In genomic region chr11:70520178-70520769, GRCm38 (mm10) we compare ENCODE assay signal across 9 mouse cellular contexts. TPM values are rescaled to one million over a fixed set of nuclear protein-coding genes. Genes with fewer than 3 reads are reported as not detected.
DNase-seq lines count a peak whose midpoint lies in the region; ATAC-seq and TF ChIP-seq lines count a peak whose summit lies in the region.
"Had no signal": no experiment of that assay in that cellular context is flagged by ENCODE, and none has a peak within 500 bp of the region (broad histone marks: within the 10 kb centered on the region; RNA-seq: fewer than 3 reads in every experiment).

No protein-coding gene starts in this region.

- peak overlapping the region; percentile 74 for H3K9ac ChIP-seq in kidney, embryonic 16.5 days (replicated peaks; ENCODE audit: low read length)

- no peaks in the 10 kb centered on the region for H3K9me3 ChIP-seq in kidney, embryonic 16.5 days (ENCODE audit: low read length)
- H3K9me3 ChIP-seq: G1E had no signal

- peak overlapping the region; percentile 56 for H3K4me2 ChIP-seq in kidney, embryonic 16.5 days (replicated peaks; ENCODE audit: low read depth, low read length)

- TF ChIP-seq CTCF in left cerebral cortex, adult 2 months (IDR thresholded peaks at IDR 0.05): no peak; the same call in 1 of the 2 replicates

- peak in 1 of 2 experiments; percentile 17 for DNase-seq in left cerebral cortex, adult 2 months (ENCODE audit: extremely low spot score in 1 of 2, low spot score in 2 of 2)
- DNase-seq in left cerebral cortex, adult 9 months (ENCODE audit: low spot score in 2 of 2): no peak
- peak; percentile 67 for DNase-seq in embryo, embryonic 10 days (ENCODE audit: low spot score)
- peak; percentile 33 for DNase-seq in heart, adult 8-10 months (ENCODE audit: low spot score)
- DNase-seq in lung, postnatal 4 days: peak; percentile 42 to 64
- no peak for DNase-seq in frontal cortex, postnatal 14 days (ENCODE audit: low spot score in 2 of 2)
- no peak for DNase-seq in layer of hippocampus, postnatal 14 days (ENCODE audit: low spot score in 2 of 2)

- H3K27me3 ChIP-seq in kidney, embryonic 16.5 days (ENCODE audit: insufficient read depth, low read length): no peaks in the 10 kb centered on the region

- peak overlapping the region; percentile 31 for H3K4me3 ChIP-seq in left cerebral cortex, adult 2 months
- H3K4me3 ChIP-seq in kidney, embryonic 16.5 days (ENCODE audit: low read length): peak overlapping the region; percentile 38

- H3K36me3 ChIP-seq in kidney, embryonic 16.5 days (ENCODE audit: insufficient read depth, low read length): no peaks in the 10 kb centered on the region
- H3K36me3 ChIP-seq: G1E had no signal

- H3K27ac ChIP-seq in left cerebral cortex, adult 2 months: 0 out of 2 replicates have a peak overlapping the region, but pooled peaks have one; percentile 7
- peak overlapping the region; percentile 58 for H3K27ac ChIP-seq in kidney, embryonic 16.5 days (ENCODE audit: low read length)

- 9% methylated on average over 40 of the region's 41 CpGs for WGBS in kidney, embryonic 16.5 days

- intact Hi-C loops in left cerebral cortex, adult 2 months (cut with DNase I): no loop called here

- peak; percentile 68 for ATAC-seq in kidney, embryonic 16.5 days (ENCODE audit: low FRiP score, low TSS enrichment)

- H3K4me1 ChIP-seq in kidney, embryonic 16.5 days (ENCODE audit: insufficient read depth, low read length): peaks cover 12% of the 10 kb centered on the region

RNA-seq across cellular contexts. Expression of gene Gltpd2, which starts 1.3 kb away (rescaled TPM):
- not detected for total RNA-seq in left cerebral cortex, adult 2 months (2021)
- not detected for total RNA-seq in heart, adult 8-10 months (2022)
- 0.51 and 0.62 TPM in 2 replicates for polyA plus RNA-seq in kidney, embryonic 16.5 days (2015; fragmentation: Nextera tagmentation; extraction: Ambion mirVana)
- total RNA-seq in layer of hippocampus, postnatal 14 days (2021): not detected
- total RNA-seq: G1E had no signal
- polyA plus RNA-seq: G1E had no signal

RNA-seq across cellular contexts. Expression of gene Psmb6, which starts 4.9 kb away (rescaled TPM):
- 100 to 1,000 TPM; 164 to 169 TPM for total RNA-seq in left cerebral cortex, adult 2 months (2021)
- total RNA-seq in heart, adult 8-10 months (2022): 100 to 1,000 TPM; 218 to 249 (median 234) TPM
- 789 and 872 TPM in 2 replicates for polyA plus RNA-seq in kidney, embryonic 16.5 days (2015; fragmentation: Nextera tagmentation; extraction: Ambion mirVana)
- 100 to 1,000 TPM; 198 to 203 TPM for total RNA-seq in layer of hippocampus, postnatal 14 days (2021)

RNA-seq across cellular contexts. Expression of gene Vmo1, which starts 5.9 kb away (rescaled TPM):
- total RNA-seq in left cerebral cortex, adult 2 months (2021): not detected
- total RNA-seq in heart, adult 8-10 months (2022): not detected
- 0.37 and 0.50 TPM in 2 replicates for polyA plus RNA-seq in kidney, embryonic 16.5 days (2015; fragmentation: Nextera tagmentation; extraction: Ambion mirVana)
- not detected for total RNA-seq in layer of hippocampus, postnatal 14 days (2021)
- total RNA-seq: G1E had no signal
- polyA plus RNA-seq: G1E had no signal

RNA-seq across cellular contexts. Expression of gene Gm40193, which starts 12.5 kb away (rescaled TPM):
- total RNA-seq in left cerebral cortex, adult 2 months (2021): not detected
- not detected for total RNA-seq in heart, adult 8-10 months (2022)
- not detected in 2 replicates for polyA plus RNA-seq in kidney, embryonic 16.5 days (2015; fragmentation: Nextera tagmentation; extraction: Ambion mirVana)
- total RNA-seq in layer of hippocampus, postnatal 14 days (2021): not detected
- total RNA-seq: G1E had no signal
- polyA plus RNA-seq: G1E had no signal

RNA-seq across cellular contexts. Expression of gene Tm4sf5, which starts 15.2 kb away (rescaled TPM):
- total RNA-seq in left cerebral cortex, adult 2 months (2021): 1 to 10 TPM in 1 of 2 experiments, not detected in 1; 1.1 TPM
- total RNA-seq in heart, adult 8-10 months (2022): 1 to 10 TPM in 3 of 4 experiments, under 1 TPM in 1; 0.49 to 2.2 (median 1.5) TPM
- polyA plus RNA-seq in kidney, embryonic 16.5 days (2015; fragmentation: Nextera tagmentation; extraction: Ambion mirVana): 0.69 and 0.80 TPM in 2 replicates
- total RNA-seq in layer of hippocampus, postnatal 14 days (2021): 1 to 10 TPM in 1 of 2 experiments, not detected in 1; 1.0 TPM
- total RNA-seq: G1E had no signal
- polyA plus RNA-seq: G1E had no signal

Comparison
In these comparisons a context has a peak if more than half of its experiments do, and no peak if none do; other contexts are left out.
1. DNase-seq: peak in embryo, embryonic 10 days (single experiment), heart, adult 8-10 months (single experiment) and lung, postnatal 4 days (2 of 2); none in left cerebral cortex, adult 9 months (0 of 2), frontal cortex, postnatal 14 days (0 of 2) and layer of hippocampus, postnatal 14 days (0 of 2).